Mouse (Mus musculus) heart, postnatal 0 days (tissue): ENCODE results near the gene Cd200r3.

ENCODE experiments used
- CTCF ChIP-seq: IDR thresholded peaks from 2 replicates; pipeline ENCODE4 v1.5.1; 2016; ENCODE audit warnings: antibody characterized with exemption, control low read depth, low read depth
- EP300 ChIP-seq: IDR thresholded peaks from 2 replicates; pipeline ENCODE4 v1.6.1; 2016; ENCODE audit warnings: antibody characterized with exemption, low read depth

DNA sequence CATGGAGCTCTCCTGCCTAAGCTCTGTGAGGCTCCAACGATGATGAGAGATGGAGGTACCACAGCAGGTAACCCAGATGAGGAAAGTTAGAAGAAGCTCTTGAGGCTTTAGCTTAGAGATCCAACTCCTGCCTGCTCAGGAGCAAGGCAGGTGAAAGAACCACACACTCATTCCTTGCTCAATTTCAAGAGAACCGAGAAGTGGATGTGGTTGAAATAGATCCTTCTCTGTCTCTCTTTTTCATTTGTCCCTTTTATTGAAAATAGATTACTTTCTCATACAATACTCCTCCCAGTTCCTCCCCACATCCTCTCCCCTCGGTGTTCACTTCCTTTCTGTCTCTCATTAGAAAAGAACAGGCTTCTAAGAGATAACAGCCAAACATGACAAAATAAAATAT, 56.1 kb downstream of the Cd200r3 start:
- no peak for TF ChIP-seq CTCF
- TF ChIP-seq EP300 = no peak
